Mouse (Mus musculus) testis, adult 2 months (tissue): ENCODE measurements around the gene Tcf20.

Source experiments
- CTCF ChIP-seq: fragments of 200-500 bp; IDR thresholded peaks from 2 replicates; pipeline ENCODE4 v1.5.1; 2012; ENCODE audit warnings: low read depth, mild to moderate bottlenecking, inconsistent platforms, low read length, moderate library complexity; ENCODE audit not compliant: control insufficient read depth, insufficient read depth, insufficient replicate concordance
- POLR2A ChIP-seq: fragments of 200-500 bp; IDR thresholded peaks from 2 replicates; pipeline ENCODE4 v1.6.1; 2012; ENCODE audit warnings: low read depth, mild to moderate bottlenecking, inconsistent platforms, low read length, moderate library complexity; ENCODE audit not compliant: control insufficient read depth

DNA sequence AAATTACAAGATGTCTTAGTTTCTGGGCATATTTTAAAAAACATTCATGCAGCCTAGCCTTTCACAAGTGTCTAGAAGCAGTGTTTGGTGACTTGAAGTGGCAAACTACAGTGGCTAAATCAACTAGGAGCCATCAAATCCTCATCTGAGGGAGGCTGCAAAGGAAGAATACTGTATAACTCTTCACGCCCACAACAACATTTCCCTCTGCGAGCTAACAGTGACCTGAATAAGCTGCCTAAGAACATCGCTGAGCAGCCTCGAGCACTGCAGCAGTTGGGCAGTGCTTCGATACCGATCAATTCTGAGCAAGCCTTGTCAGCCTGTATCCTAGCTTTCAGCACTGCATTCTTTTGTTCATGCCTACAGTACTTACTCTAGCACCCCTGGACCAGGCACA, 157.8 kb downstream of the Tcf20 start:
- TF ChIP-seq POLR2A (no peak), CTCF (no peak)
